Mouse (Mus musculus): ENCODE results near the gene Cd8b1. TPM values are rescaled to one million over a fixed set of nuclear protein-coding genes. Genes with fewer than 3 reads are reported as not detected.
A peak's percentile ranks its signal among the peaks of the same experiment; 100 is the strongest.

Cd8b1 gene
- polyA plus RNA-seq (2014; fragmentation: Nextera tagmentation; extraction: Ambion mirVana) = 0.27 TPM in 1 of 2 replicates, not detected in the other

DNA sequence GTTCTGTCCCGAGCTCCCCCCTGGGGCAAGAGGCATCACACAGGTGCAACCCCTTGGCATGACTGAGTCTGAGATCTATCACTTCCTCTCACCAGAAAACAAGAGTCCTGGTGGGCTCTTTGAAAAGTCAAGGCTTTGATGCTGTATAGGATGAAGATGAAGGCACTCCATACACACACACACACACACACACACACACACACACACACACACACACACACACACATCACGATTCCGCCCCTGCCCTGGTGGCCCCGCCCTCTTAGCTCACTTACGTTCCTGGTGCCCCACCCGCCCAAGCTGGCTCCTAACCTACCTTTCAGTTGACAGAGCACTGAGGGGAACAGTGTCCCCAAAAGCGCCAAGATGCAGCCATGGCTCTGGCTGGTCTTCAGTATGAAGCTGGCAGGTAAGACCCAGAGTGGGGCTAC is at the start of gene Cd8b1:
Gene Cd8b1, plus strand, starts transcription at position 298 of the 431 bp plus-strand sequence.
- Histone ChIP-seq H3K4me2 (replicated peaks; ENCODE audit: low read depth, low read length) (no peak within 1 kb of the TSS), H3K4me1 (ENCODE audit: control insufficient read depth, insufficient read depth, low read length) (no peaks in the 10 kb centered on the region), H3K36me3 (ENCODE audit: control insufficient read depth, insufficient read depth, low read length) (no peaks in the 10 kb centered on the region), H3K4me3 (ENCODE audit: low read depth, low read length) (no peak within 1 kb of the TSS), H3K9ac (replicated peaks; ENCODE audit: low read depth, low read length) (no peak within 1 kb of the TSS), H3K27me3 (ENCODE audit: control insufficient read depth, insufficient read depth, low read length) (no peaks in the 10 kb centered on the region), H3K27ac (ENCODE audit: low read length) (no peak within 1 kb of the TSS), H3K9me3 (ENCODE audit: control insufficient read depth, low read depth, low read length) (no peaks in the 10 kb centered on the region)
- 77% methylated on average over 7 of the region's 7 CpGs for WGBS
- ATAC-seq (ENCODE audit: insufficient number of reproducible peaks, insufficient read depth, low FRiP score, low read depth) = no peak

DNA sequence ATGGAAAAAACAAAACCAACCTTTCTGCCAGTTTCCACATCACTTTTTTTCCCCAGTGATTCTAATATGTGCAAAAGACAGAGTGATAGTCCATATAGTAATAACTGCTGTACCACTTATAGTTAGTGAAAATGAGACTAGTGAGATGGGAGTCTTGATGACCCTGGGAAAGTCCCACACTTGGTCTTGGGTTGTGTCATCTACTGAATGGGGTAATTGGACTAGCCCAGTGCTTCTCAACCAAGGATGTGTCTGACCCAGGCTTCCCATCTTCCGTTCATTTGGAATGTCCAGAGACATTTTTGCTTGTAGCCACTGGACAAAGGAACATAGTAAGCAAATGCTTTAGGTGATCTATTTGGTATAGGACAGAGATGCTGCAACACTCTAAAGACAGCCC is 48.9 kb upstream of the Cd8b1 start:
- Histone ChIP-seq H3K36me3 (ENCODE audit: control insufficient read depth, insufficient read depth, low read length) (no peaks in the 10 kb centered on the region), H3K27ac (ENCODE audit: low read length) (no peak overlapping the region), H3K27me3 (ENCODE audit: control insufficient read depth, insufficient read depth, low read length) (no peaks in the 10 kb centered on the region), H3K4me3 (ENCODE audit: low read depth, low read length) (no peak overlapping the region), H3K9me3 (ENCODE audit: control insufficient read depth, low read depth, low read length) (no peaks in the 10 kb centered on the region), H3K9ac (replicated peaks; ENCODE audit: low read depth, low read length) (no peak overlapping the region), H3K4me1 (ENCODE audit: control insufficient read depth, insufficient read depth, low read length) (peaks cover 6% of the 10 kb centered on the region; the same call in 1 of the 2 replicates), H3K4me2 (replicated peaks; ENCODE audit: low read depth, low read length) (no peak overlapping the region)
- no peak for ATAC-seq (ENCODE audit: insufficient number of reproducible peaks, insufficient read depth, low FRiP score, low read depth)
- WGBS = 88% methylated on average over 1 of the region's 1 CpGs

DNA sequence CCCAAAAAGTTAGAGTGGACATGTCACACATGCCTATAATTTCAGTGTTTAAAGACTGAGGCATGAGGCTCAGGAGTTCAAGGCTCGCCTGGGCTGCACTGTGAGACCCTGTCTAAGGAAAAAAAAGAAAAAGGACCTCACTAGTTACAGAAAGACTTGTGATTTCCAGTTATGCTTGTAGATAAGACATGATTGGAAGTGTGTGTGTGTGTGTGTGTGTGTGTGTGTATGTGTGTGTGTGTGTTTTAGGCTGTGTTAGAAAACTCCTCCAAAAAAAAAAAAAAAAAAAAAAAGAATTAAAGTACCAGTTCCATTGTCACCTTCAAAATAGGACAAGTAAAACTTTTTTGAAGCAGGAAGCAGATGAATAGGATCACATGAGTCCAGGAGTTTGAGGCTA is 48.0 kb upstream of the Cd8b1 start:
- Histone ChIP-seq H3K36me3 (ENCODE audit: control insufficient read depth, insufficient read depth, low read length) (no peaks in the 10 kb centered on the region), H3K27ac (ENCODE audit: low read length) (no peak overlapping the region), H3K4me1 (ENCODE audit: control insufficient read depth, insufficient read depth, low read length) (peaks cover 6% of the 10 kb centered on the region; the same call in 1 of the 2 replicates), H3K4me3 (ENCODE audit: low read depth, low read length) (no peak overlapping the region), H3K27me3 (ENCODE audit: control insufficient read depth, insufficient read depth, low read length) (no peaks in the 10 kb centered on the region), H3K4me2 (replicated peaks; ENCODE audit: low read depth, low read length) (no peak overlapping the region), H3K9ac (replicated peaks; ENCODE audit: low read depth, low read length) (no peak overlapping the region), H3K9me3 (ENCODE audit: control insufficient read depth, low read depth, low read length) (no peaks in the 10 kb centered on the region)
- WGBS = 92% methylated on average over 1 of the region's 1 CpGs
- ATAC-seq (ENCODE audit: insufficient number of reproducible peaks, insufficient read depth, low FRiP score, low read depth) = no peak

- Histone ChIP-seq H3K27ac (ENCODE audit: low read length) (no peak overlapping the region), H3K4me2 (replicated peaks; ENCODE audit: low read depth, low read length) (no peak overlapping the region)
- no peak for ATAC-seq (ENCODE audit: insufficient number of reproducible peaks, insufficient read depth, low FRiP score, low read depth)
These were observed 43.2 kb upstream of the Cd8b1 start for GRCm38 (mm10) chr6:71279418-71279817.

GRCm38 (mm10) chr6:71293509-71293908 is 29.1 kb upstream of the Cd8b1 start:
- Histone ChIP-seq H3K4me3 (ENCODE audit: low read depth, low read length) (no peak overlapping the region), H3K9ac (replicated peaks; ENCODE audit: low read depth, low read length) (no peak overlapping the region), H3K4me2 (replicated peaks; ENCODE audit: low read depth, low read length) (no peak overlapping the region), H3K27me3 (ENCODE audit: control insufficient read depth, insufficient read depth, low read length) (no peaks in the 10 kb centered on the region), H3K27ac (ENCODE audit: low read length) (no peak overlapping the region), H3K9me3 (ENCODE audit: control insufficient read depth, low read depth, low read length) (no peaks in the 10 kb centered on the region), H3K4me1 (ENCODE audit: control insufficient read depth, insufficient read depth, low read length) (no peaks in the 10 kb centered on the region), H3K36me3 (ENCODE audit: control insufficient read depth, insufficient read depth, low read length) (no peaks in the 10 kb centered on the region)
- 84% methylated on average over 14 of the region's 14 CpGs for WGBS
- no peak for ATAC-seq (ENCODE audit: insufficient number of reproducible peaks, insufficient read depth, low FRiP score, low read depth)

More at GRCm38 (mm10) chr6:71279418-71279817, 43.2 kb upstream of the Cd8b1 start:
- no peaks in the 10 kb centered on the region for H3K4me1 ChIP-seq (ENCODE audit: control insufficient read depth, insufficient read depth, low read length)
- peaks cover 4% of the 10 kb centered on the region; the same call in 1 of the 2 replicates for H3K36me3 ChIP-seq (ENCODE audit: control insufficient read depth, insufficient read depth, low read length)
- no peaks in the 10 kb centered on the region for H3K27me3 ChIP-seq (ENCODE audit: control insufficient read depth, insufficient read depth, low read length)
- no peaks in the 10 kb centered on the region for H3K9me3 ChIP-seq (ENCODE audit: control insufficient read depth, low read depth, low read length)
- H3K4me3 ChIP-seq (ENCODE audit: low read depth, low read length) = no peak overlapping the region
- H3K9ac ChIP-seq (replicated peaks; ENCODE audit: low read depth, low read length) = no peak overlapping the region
- WGBS = 56% methylated on average over 1 of the region's 1 CpGs

- no peak overlapping the region for H3K9ac ChIP-seq (replicated peaks; ENCODE audit: low read depth, low read length)
- H3K9me3 ChIP-seq (ENCODE audit: control insufficient read depth, low read depth, low read length) = no peaks in the 10 kb centered on the region
- no peak for ATAC-seq (ENCODE audit: insufficient number of reproducible peaks, insufficient read depth, low FRiP score, low read depth)
- H3K27ac ChIP-seq (ENCODE audit: low read length) = no peak overlapping the region
- H3K4me1 ChIP-seq (ENCODE audit: control insufficient read depth, insufficient read depth, low read length) = no peaks in the 10 kb centered on the region
- no peaks in the 10 kb centered on the region for H3K36me3 ChIP-seq (ENCODE audit: control insufficient read depth, insufficient read depth, low read length)
- H3K4me2 ChIP-seq (replicated peaks; ENCODE audit: low read depth, low read length) = no peak overlapping the region
- H3K27me3 ChIP-seq (ENCODE audit: control insufficient read depth, insufficient read depth, low read length) = no peaks in the 10 kb centered on the region
- 74% methylated on average over 6 of the region's 6 CpGs for WGBS
- H3K4me3 ChIP-seq (ENCODE audit: low read depth, low read length) = no peak overlapping the region
These were observed 27.3 kb upstream of the Cd8b1 start for GRCm38 (mm10) chr6:71295303-71295702.

GRCm38 (mm10) chr6:71298051-71298450 is 24.5 kb upstream of the Cd8b1 start:
- WGBS = 65% methylated on average over 2 of the region's 2 CpGs
- Histone ChIP-seq H3K9me3 (ENCODE audit: control insufficient read depth, low read depth, low read length) (no peaks in the 10 kb centered on the region), H3K4me3 (ENCODE audit: low read depth, low read length) (no peak overlapping the region), H3K4me2 (replicated peaks; ENCODE audit: low read depth, low read length) (no peak overlapping the region), H3K4me1 (ENCODE audit: control insufficient read depth, insufficient read depth, low read length) (no peaks in the 10 kb centered on the region), H3K36me3 (ENCODE audit: control insufficient read depth, insufficient read depth, low read length) (no peaks in the 10 kb centered on the region), H3K27ac (ENCODE audit: low read length) (no peak overlapping the region), H3K27me3 (ENCODE audit: control insufficient read depth, insufficient read depth, low read length) (no peaks in the 10 kb centered on the region), H3K9ac (replicated peaks; ENCODE audit: low read depth, low read length) (no peak overlapping the region)
- no peak for ATAC-seq (ENCODE audit: insufficient number of reproducible peaks, insufficient read depth, low FRiP score, low read depth)

DNA sequence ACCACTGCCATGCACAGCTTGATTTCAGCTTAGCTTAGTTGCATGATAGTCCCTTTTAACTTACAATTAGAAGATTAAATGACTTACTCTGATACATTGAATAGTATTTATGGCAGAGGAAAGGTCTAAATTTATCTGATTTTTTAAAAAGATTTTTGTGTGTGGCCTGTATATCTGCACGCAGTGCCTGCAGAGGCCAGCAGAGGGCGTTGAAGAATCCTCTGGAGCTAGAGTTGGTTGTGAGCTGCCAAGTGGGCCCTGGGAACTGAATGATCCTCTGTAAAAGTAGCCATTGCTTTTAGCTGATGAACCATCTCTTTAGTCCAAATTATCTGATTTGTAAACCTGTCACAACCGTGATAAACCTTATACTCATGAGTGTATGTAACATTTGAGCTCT is 23.8 kb upstream of the Cd8b1 start:
- H3K36me3 ChIP-seq (ENCODE audit: control insufficient read depth, insufficient read depth, low read length) = no peaks in the 10 kb centered on the region
- H3K27me3 ChIP-seq (ENCODE audit: control insufficient read depth, insufficient read depth, low read length) = no peaks in the 10 kb centered on the region
- no peaks in the 10 kb centered on the region for H3K4me1 ChIP-seq (ENCODE audit: control insufficient read depth, insufficient read depth, low read length)
- no peaks in the 10 kb centered on the region for H3K9me3 ChIP-seq (ENCODE audit: control insufficient read depth, low read depth, low read length)
- WGBS = 45% methylated on average over 3 of the region's 3 CpGs
- no peak overlapping the region for H3K27ac ChIP-seq (ENCODE audit: low read length)
- ATAC-seq (ENCODE audit: insufficient number of reproducible peaks, insufficient read depth, low FRiP score, low read depth) = no peak
- H3K4me3 ChIP-seq (ENCODE audit: low read depth, low read length) = no peak overlapping the region
- H3K4me2 ChIP-seq (replicated peaks; ENCODE audit: low read depth, low read length) = no peak overlapping the region
- H3K9ac ChIP-seq (replicated peaks; ENCODE audit: low read depth, low read length) = no peak overlapping the region

GRCm38 (mm10) chr6:71302097-71302731 is 20.4 kb upstream of the Cd8b1 start:
- Histone ChIP-seq H3K4me3 (ENCODE audit: low read depth, low read length) (no peak overlapping the region), H3K27me3 (ENCODE audit: control insufficient read depth, insufficient read depth, low read length) (no peaks in the 10 kb centered on the region), H3K4me2 (replicated peaks; ENCODE audit: low read depth, low read length) (no peak overlapping the region), H3K27ac (ENCODE audit: low read length) (no peak overlapping the region), H3K9ac (replicated peaks; ENCODE audit: low read depth, low read length) (no peak overlapping the region), H3K36me3 (ENCODE audit: control insufficient read depth, insufficient read depth, low read length) (no peaks in the 10 kb centered on the region), H3K9me3 (ENCODE audit: control insufficient read depth, low read depth, low read length) (no peaks in the 10 kb centered on the region), H3K4me1 (ENCODE audit: control insufficient read depth, insufficient read depth, low read length) (no peaks in the 10 kb centered on the region)
- ATAC-seq (ENCODE audit: insufficient number of reproducible peaks, insufficient read depth, low FRiP score, low read depth) = peak; percentile 53; the same call in 1 of the 2 replicates
- 53% methylated on average over 6 of the region's 6 CpGs for WGBS
